Mouse (Mus musculus) small intestine, adult 2 months (tissue): ENCODE results near the gene Pear1.

Experiments used
- CTCF ChIP-seq: fragments of 200-500 bp; IDR thresholded peaks from 2 replicates; pipeline ENCODE4 v1.5.1; 2012; ENCODE audit warnings: low read depth, mild to moderate bottlenecking, control low read depth, inconsistent platforms, low read length, moderate library complexity, mixed read lengths; ENCODE audit not compliant: insufficient replicate concordance, insufficient read length; ENCODE audit errors: extremely low read depth
- POLR2A ChIP-seq: fragments of 200-500 bp; IDR thresholded peaks from 2 replicates; pipeline ENCODE4 v1.6.1; 2012; ENCODE audit warnings: low read depth, mild to moderate bottlenecking, control low read depth, inconsistent platforms, low read length, moderate library complexity

DNA sequence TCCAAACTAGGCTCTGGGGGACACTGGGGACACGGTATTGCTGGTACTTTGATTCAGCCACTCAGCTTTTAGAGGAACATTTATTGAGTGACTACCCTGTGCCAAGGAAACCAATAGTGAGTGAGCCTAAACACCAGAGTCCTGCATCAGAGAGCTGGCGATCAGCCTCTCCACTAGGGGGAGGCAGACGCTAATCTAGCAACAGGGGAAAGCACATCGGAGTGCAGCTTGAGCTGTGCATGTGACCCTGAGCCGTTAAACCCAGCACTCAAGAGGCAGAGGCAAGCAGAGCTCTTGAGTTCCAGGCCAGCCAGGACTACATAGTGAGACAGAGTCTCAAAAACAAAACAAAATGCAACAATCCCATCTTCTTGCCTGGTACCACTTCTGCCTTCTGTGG lies 75.1 kb downstream of the Pear1 start:
- TF ChIP-seq CTCF: peak; percentile 81; the same call in 1 of the 2 replicates
- TF ChIP-seq POLR2A: no peak
